In genomic region chr2:119156681-119157572, GRCm38 (mm10) we compare ENCODE assay signal across 8 mouse cellular contexts. TPM values are rescaled to one million over a fixed set of nuclear protein-coding genes. Genes with fewer than 3 reads are reported as not detected.
DNase-seq lines count a peak whose midpoint lies in the region; ATAC-seq lines count a peak whose summit lies in the region.

Rmdn3 (minus strand) TSS chr2:119157034.

- peak; percentile 95 for DNase-seq in adipocyte (ENCODE audit: low spot score)
- peak; percentile 99 for DNase-seq in embryo, embryonic 10 days (ENCODE audit: low spot score)
- peak; percentile 92 for DNase-seq in gastrocnemius, postnatal 14 days
- peak; percentile 96 to 97 for DNase-seq in left cerebral cortex, postnatal 10 days (ENCODE audit: extremely low spot score in 1 of 2, low spot score in 2 of 2)
- DNase-seq in right cerebral cortex, postnatal 25 days, result peak; percentile 96
- peak; percentile 86 to 94 for DNase-seq in urinary bladder, postnatal 4 days (ENCODE audit: low spot score in 2 of 2)

- ATAC-seq in inflammation-experienced regulatory T-cells, adult 6 months, result peak; percentile 94
- peak; percentile 63 for ATAC-seq in megakaryocyte-erythroid progenitor cell, adult 5-6 weeks (replicated peaks; ENCODE audit: low FRiP score, low TSS enrichment, poor library complexity, severe bottlenecking)

- intact Hi-C loops in gastrocnemius, postnatal 14 days (cut with DNase I; ENCODE audit: low total_unique reads), result no loop called here
- intact Hi-C loops in left cerebral cortex, postnatal 10 days (cut with DNase I), result loop anchor here (2.0 kb wide), 1 partner anchor 32 kb away; no protein-coding TSS in a partner anchor

RNA-seq across cellular contexts. Expression of gene Rmdn3, which starts in this region (rescaled TPM):
- 1 to 10 TPM; 4.8 to 5.5 TPM for total RNA-seq in gastrocnemius, postnatal 14 days (2021)
- 10 to 100 TPM; 13.0 to 15.6 (median 14.5) TPM for polyA plus RNA-seq in inflammation-experienced regulatory T-cells, adult 6 months (2017; shearing (Covaris generic))
- total RNA-seq in left cerebral cortex, postnatal 10 days (2021), result 10 to 100 TPM; 43.2 to 48.4 TPM
- total RNA-seq in megakaryocyte-erythroid progenitor cell, adult 5-6 weeks (2014; fragmentation: Nextera tagmentation), result 40.0 and 58.7 TPM in 2 replicates
- total RNA-seq in megakaryocyte-erythroid progenitor cell, adult 5-6 weeks (2017), result 61.9 and 76.4 TPM in 2 replicates

Comparison
In these comparisons a context has a peak if more than half of its experiments do, and no peak if none do; other contexts are left out.
1. Peak in every context shown above with its lines: DNase-seq and ATAC-seq.
2. RNA of gene Rmdn3 (total RNA-seq): 40.0 to 76.4 TPM in megakaryocyte-erythroid progenitor cell, adult 5-6 weeks and 43.2 to 48.4 TPM in left cerebral cortex, postnatal 10 days; 4.8 to 5.5 TPM in gastrocnemius, postnatal 14 days; every median in the first group is over 4 times any median in the second.